Mouse (Mus musculus) kidney, embryonic 16.5 days (tissue): ENCODE results near the gene Arv1. TPM values are rescaled to one million over a fixed set of nuclear protein-coding genes. Genes with fewer than 3 reads are reported as not detected.

Experiments
- ATAC-seq: fragments of 200-750 bp; cut with Nextera tagmentation; 2 replicates; pipeline ENCODE4 v1.8.0; 2017; ENCODE audit warnings: moderate TSS enrichment; ENCODE audit not compliant: low FRiP score, low TSS enrichment
- H3K27ac ChIP-seq: fragments of 300-500 bp; sonication (generic); 2 replicates; pipeline ENCODE4 v1.5.1; 2014; ENCODE audit warnings: low read length
- H3K27me3 ChIP-seq: fragments of 300-500 bp; sonication (generic); 2 replicates; pipeline ENCODE4 v1.6.1; 2014; ENCODE audit warnings: low read length, control low read depth, mixed read lengths; ENCODE audit not compliant: insufficient read depth
- H3K36me3 ChIP-seq: fragments of 300-500 bp; sonication (generic); 2 replicates; pipeline ENCODE4 v1.6.1; 2014; ENCODE audit warnings: low read length, control low read depth, mixed read lengths; ENCODE audit not compliant: insufficient read depth
- H3K4me1 ChIP-seq: fragments of 300-500 bp; sonication (generic); 2 replicates; pipeline ENCODE4 v1.6.1; 2014; ENCODE audit warnings: low read length, control low read depth, mixed read lengths; ENCODE audit not compliant: insufficient read depth
- H3K4me2 ChIP-seq: fragments of 300-500 bp; sonication (generic); replicated peaks from 2 replicates; pipeline ENCODE4 v1.6.1; 2014; ENCODE audit warnings: low read depth, low read length
- H3K4me3 ChIP-seq: fragments of 300-500 bp; sonication (generic); 2 replicates; pipeline ENCODE4 v1.5.1; 2014; ENCODE audit warnings: mild to moderate bottlenecking, low read length
- H3K9ac ChIP-seq: fragments of 300-500 bp; sonication (generic); replicated peaks from 2 replicates; pipeline ENCODE4 v1.6.1; 2014; ENCODE audit warnings: low read length
- H3K9me3 ChIP-seq: fragments of 300-500 bp; sonication (generic); 2 replicates; pipeline ENCODE4 v1.6.1; 2016; ENCODE audit warnings: low read length, control low read depth
- WGBS: fragments of 180-500 bp; shearing (Covaris S2); extraction: QIAGEN DNeasy Blood & Tissue Kit; methylation state at CpG from one replicate; pipeline ENCODE4 v1.1.7; 2014; 5-methylcytosine and 5-hydroxymethylcytosine counted together
- polyA plus RNA-seq: library from polyadenylated mRNA; unstranded; fragments of >200 nt; fragmentation: Nextera tagmentation; extraction: Ambion mirVana; gene quantifications from 2 replicates; pipeline ENCODE4 v1.2.1, GENCODE M21; 2015

The Arv1 gene
- polyA plus RNA-seq, 1 experiment from 2014 or later: 23.8 TPM

GRCm38 (mm10) chr8:124780236-124780635 is 58.3 kb downstream of the Arv1 start:
- ATAC-seq: peak; percentile 73
- 11% methylated on average over 7 of the region's 7 CpGs for WGBS
- peaks cover 7% of the 10 kb centered on the region for H3K4me1 ChIP-seq
- H3K9me3 ChIP-seq: no peaks in the 10 kb centered on the region
- no peak overlapping the region; the same call in 1 of the 2 replicates for H3K9ac ChIP-seq
- H3K27me3 ChIP-seq: no peaks in the 10 kb centered on the region
- H3K4me2 ChIP-seq: no peak overlapping the region
- H3K27ac ChIP-seq: no peak overlapping the region
- no peak overlapping the region for H3K4me3 ChIP-seq
- no peaks in the 10 kb centered on the region for H3K36me3 ChIP-seq

GRCm38 (mm10) chr8:124782431-124782830 is 60.5 kb downstream of the Arv1 start:
- 89% methylated on average over 3 of the region's 3 CpGs for WGBS
- ATAC-seq: no peak

GRCm38 (mm10) chr8:124783228-124783627 is 61.3 kb downstream of the Arv1 start:
- no peaks in the 10 kb centered on the region for H3K9me3 ChIP-seq
- no peak overlapping the region for H3K9ac ChIP-seq
- H3K4me2 ChIP-seq: no peak overlapping the region
- H3K36me3 ChIP-seq: no peaks in the 10 kb centered on the region
- no peak overlapping the region for H3K4me3 ChIP-seq
- ATAC-seq: no peak
- 74% methylated on average over 15 of the region's 15 CpGs for WGBS
- H3K27ac ChIP-seq: no peak overlapping the region
- peaks cover 3% of the 10 kb centered on the region; the same call in 1 of the 2 replicates for H3K27me3 ChIP-seq
- H3K4me1 ChIP-seq: peaks cover 7% of the 10 kb centered on the region

More at GRCm38 (mm10) chr8:124782431-124782830, 60.5 kb downstream of the Arv1 start:
- no peak overlapping the region for H3K27ac ChIP-seq
- peaks cover 3% of the 10 kb centered on the region; the same call in 1 of the 2 replicates for H3K27me3 ChIP-seq
- no peaks in the 10 kb centered on the region for H3K36me3 ChIP-seq
- H3K4me2 ChIP-seq: no peak overlapping the region
- H3K4me1 ChIP-seq: peaks cover 7% of the 10 kb centered on the region
- H3K4me3 ChIP-seq: no peak overlapping the region
- H3K9ac ChIP-seq: no peak overlapping the region
- H3K9me3 ChIP-seq: no peaks in the 10 kb centered on the region

Other genes starting within 250 kb of the Arv1 start
- 39.5 and 40.4 TPM in 2 replicates for gene Cog2, start 201.4 kb upstream of the Arv1 start, polyA plus RNA-seq
- gene Agt, start 152.4 kb upstream of the Arv1 start, polyA plus RNA-seq: 1.5 and 2.2 TPM in 2 replicates
- not detected in 2 replicates for gene Capn9, start 146.0 kb upstream of the Arv1 start, polyA plus RNA-seq
- 28.0 and 31.7 TPM in 2 replicates for gene 2310022B05Rik, start 58.8 kb upstream of the Arv1 start, polyA plus RNA-seq
- gene Ttc13, start 156 bp upstream of the Arv1 start, polyA plus RNA-seq: 43.5 and 49.9 TPM in 2 replicates
- gene Fam89a, start 29.7 kb downstream of the Arv1 start, polyA plus RNA-seq: 3.4 and 4.0 TPM in 2 replicates
- gene Trim67, start 71.0 kb downstream of the Arv1 start, polyA plus RNA-seq: 0.05 and 0.09 TPM in 2 replicates
- gene Gnpat, start 140.9 kb downstream of the Arv1 start, polyA plus RNA-seq: 120 and 122 TPM in 2 replicates
- 47.6 and 50.1 TPM in 2 replicates for gene 2810004N23Rik, start 141.0 kb downstream of the Arv1 start, polyA plus RNA-seq
- gene Exoc8, start 175.6 kb downstream of the Arv1 start, polyA plus RNA-seq: 7.8 and 8.1 TPM in 2 replicates
- 9.1 and 9.8 TPM in 2 replicates for gene Sprtn, start 175.7 kb downstream of the Arv1 start, polyA plus RNA-seq
- gene Egln1, start 227.2 kb downstream of the Arv1 start, polyA plus RNA-seq: 9.0 and 10.3 TPM in 2 replicates